Mouse (Mus musculus) heart, adult 18-20 months (tissue): ENCODE measurements around the gene Dcps. TPM values are rescaled to one million over a fixed set of nuclear protein-coding genes. Genes with fewer than 3 reads are reported as not detected.

Experiments
- DNase-seq, 2 experiments: peaks; one replicate each; pipeline ENCODE4 v3.0.0; 2021 to 2022; ENCODE audit warnings: mixed read lengths in 1 of 2
- total RNA-seq, 2 experiments: library from RNA; stranded (reverse); gene quantifications; 2 replicates each; pipeline ENCODE4 v1.2.3; 2021

The Dcps gene
- total RNA-seq, 2 experiments from 2014 or later, result 12.8 to 16.8 TPM

DNA sequence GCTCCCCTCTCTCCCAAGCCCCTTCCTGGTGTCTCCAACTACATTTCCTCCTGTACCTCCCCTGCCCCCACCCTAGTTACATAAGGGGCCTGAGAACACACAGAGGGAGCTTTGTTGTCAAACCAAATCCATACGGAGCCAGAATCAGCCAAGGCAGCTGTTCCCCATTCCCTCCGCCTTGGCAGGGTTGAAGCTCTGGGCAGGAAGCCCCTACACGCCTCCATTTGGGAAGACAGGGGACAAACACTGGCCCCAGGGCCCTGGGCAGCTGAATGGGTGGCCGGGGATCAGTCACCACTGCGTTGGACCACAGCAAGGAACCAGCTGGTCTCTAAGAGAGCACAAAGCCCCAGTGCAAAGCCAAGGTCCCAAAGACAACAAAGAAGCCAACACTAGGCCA is 66.9 kb downstream of the Dcps start:
- DNase-seq, result peak; percentile 81 to 88

DNA sequence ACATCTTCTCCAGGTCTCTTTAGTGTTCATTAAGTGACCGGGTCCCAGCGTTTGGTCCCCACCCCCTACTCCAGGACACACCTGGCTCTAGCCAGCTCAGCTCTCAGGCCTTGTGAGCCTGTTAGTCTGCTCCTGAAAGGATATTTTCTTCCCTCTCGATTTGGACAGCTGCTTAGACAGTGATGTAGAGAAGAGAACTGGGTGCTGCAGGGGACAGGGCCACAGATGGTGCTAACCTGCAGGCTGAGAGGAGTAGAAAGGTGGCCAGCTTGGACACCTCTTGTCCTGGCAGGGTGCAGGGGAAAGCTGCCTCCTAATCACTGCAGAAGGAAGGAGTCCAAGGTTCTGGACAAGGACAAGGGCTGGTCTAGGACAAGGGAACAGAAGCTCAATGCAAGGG is 67.8 kb downstream of the Dcps start:
- DNase-seq, result no peak

GRCm38 (mm10) chr9:35107396-35107795 is 68.5 kb downstream of the Dcps start:
- DNase-seq, result no peak

DNA sequence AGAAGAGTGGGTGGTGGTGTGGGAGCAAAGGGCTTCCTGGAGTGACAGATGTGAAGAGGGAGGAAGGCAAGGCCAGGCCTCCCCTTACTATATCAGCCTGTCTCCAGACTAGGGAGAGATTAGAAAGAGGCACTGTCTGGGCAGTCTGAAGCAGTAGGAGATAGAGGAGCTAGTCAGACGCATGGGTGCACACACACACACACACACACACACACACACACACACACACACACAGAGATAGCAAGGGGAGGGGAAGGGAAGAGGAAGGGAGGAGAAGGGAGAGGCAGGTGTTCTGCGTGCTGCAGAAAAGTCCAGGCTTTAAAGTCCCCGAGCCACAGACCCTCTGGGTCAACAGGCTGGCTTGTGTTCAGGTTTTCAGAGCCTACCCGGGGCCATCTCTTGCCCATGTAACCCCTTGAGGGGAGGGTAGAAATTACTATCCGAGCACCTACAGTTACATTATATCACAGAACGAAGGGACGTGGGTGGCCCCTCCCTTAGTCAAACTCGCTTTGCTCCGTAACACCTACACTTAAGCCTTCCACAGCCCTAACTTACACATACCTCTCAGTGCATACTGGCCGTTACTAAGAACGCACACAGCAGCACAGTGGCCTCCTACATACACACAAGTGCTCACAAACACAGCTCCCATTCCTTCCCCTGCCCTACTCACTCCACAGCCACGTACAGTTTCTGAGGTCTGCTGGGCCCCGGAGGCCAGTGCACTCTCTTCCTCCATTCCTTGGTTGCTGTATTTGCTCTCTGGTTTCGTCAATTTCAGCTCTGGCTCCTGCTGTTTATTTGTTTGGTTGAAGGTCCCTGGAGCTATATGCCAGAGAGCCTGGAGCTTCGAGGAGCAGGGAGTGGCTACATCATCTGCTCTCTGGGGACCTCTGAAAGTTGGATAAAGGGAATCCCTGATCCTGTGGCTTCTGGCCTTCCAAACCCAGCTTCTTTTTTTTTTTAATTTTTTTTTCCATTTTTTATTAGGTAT is 69.7 kb downstream of the Dcps start:
- peak; percentile 42 to 51 for DNase-seq

- no peak for DNase-seq
Observed at GRCm38 (mm10) chr9:35105438-35105837, 70.4 kb downstream of the Dcps start.

- no peak for DNase-seq
Observed at GRCm38 (mm10) chr9:35104711-35105110, 71.2 kb downstream of the Dcps start.

DNA sequence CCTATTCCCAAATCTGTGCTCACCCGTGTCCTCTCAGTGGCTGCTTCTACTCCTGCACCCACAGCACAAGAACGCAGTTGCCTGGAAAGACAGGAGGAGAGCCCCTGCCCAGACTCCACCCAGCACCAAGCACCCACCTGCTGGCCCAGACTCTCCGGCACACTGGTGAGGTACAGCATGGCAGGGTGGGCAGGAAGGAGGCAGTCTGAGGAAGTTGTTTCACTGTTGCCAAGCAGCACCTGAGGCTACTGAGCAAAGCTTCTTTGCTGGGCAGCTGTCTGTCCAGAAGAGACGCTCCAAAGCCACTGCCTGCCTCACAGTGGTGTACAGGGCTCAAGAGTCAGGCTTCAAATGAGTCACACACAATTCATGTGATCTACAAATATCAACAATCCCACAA is 77.1 kb downstream of the Dcps start:
- DNase-seq, result no peak

DNA sequence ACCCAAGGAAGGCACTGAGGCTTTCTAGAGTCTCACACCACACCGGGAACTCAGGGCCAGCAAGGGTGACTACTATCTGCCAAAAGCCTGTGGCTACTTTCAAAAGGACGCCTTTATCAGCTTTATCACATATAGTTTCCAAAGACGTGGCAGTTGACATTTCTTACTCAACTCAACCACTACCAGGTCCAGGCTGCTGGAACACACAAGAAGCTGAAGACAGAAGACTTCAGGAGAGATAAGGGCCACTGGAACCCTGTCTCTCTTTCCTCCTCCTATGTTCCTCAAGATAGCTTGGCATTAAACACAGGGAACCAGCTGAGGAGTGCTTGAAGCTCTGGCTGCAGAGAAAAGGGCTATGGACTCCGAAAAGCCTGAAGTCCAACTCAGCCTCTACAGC is 78.0 kb downstream of the Dcps start:
- no peak for DNase-seq

DNA sequence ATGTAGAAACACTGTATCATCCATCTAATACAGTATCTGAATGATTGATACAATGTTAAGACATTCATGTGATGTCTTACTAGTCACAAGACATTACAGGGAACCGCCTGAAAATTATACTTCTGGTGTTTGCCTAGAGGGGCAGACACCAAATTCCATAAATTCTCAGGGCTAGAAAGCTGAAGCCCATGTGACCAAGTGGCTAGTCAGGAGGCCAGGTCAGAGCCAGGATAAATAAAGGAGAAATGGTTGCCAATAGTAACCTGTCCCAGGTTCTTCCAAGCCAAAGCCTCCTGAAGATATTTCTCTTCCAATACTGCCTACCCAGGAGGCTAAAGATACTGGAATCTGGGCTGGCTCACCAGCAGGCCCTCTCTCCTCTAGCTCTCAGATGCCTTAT is 80.1 kb downstream of the Dcps start:
- DNase-seq, result peak in 1 of 2 experiments; percentile 2

DNA sequence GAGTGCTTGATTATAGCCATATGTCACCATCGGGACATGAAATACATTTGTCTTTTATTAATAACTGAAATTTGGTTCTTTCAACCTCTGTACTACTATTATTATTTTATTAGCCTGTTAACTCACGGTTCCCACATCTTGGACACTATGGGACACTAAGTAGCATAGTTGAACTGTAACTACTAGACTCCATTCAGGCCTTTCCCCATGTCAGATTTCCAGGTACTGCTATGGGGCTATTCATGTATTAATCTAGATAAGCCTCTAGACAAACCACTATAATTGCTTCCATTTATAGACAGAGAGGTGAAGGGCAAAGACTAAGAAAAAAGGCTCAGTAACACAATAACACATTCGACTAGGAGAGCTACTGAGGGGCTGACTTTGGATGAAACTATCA is 82.5 kb downstream of the Dcps start:
- no peak for DNase-seq

GRCm38 (mm10) chr9:35092904-35093303 is 83.0 kb downstream of the Dcps start:
- DNase-seq, result no peak

Other genes starting within 250 kb of the Dcps start
- 10 to 100 TPM; 24.1 to 26.0 TPM for gene St3gal4, start 56.8 kb downstream of the Dcps start, total RNA-seq
- 10 to 100 TPM; 81.3 to 90.0 TPM for gene Srpr, start 24.1 kb upstream of the Dcps start, total RNA-seq
- 1 to 10 TPM; 4.3 to 6.0 TPM for gene Tirap, start 24.2 kb upstream of the Dcps start, total RNA-seq
- gene Foxred1, start 35.0 kb upstream of the Dcps start, total RNA-seq, result 10 to 100 TPM; 75.0 to 83.1 TPM
- 10 to 100 TPM; 12.0 to 15.7 TPM for gene Fam118b, start 91.7 kb upstream of the Dcps start, total RNA-seq
- gene Rpusd4, start 91.8 kb upstream of the Dcps start, total RNA-seq, result 10 to 100 TPM; 14.9 to 16.3 TPM
- gene Cdon, start 245.1 kb upstream of the Dcps start, total RNA-seq, result 1 to 10 TPM; 9.0 to 9.2 TPM